Mouse (Mus musculus): ENCODE measurements at regions not wholly inside any gene's neighbourhood (a gene's known extent, or its start where the extent isn't known, plus 50 kb on each side); places are given as distances from the start of the nearest gene placed in this dataset.

DNA sequence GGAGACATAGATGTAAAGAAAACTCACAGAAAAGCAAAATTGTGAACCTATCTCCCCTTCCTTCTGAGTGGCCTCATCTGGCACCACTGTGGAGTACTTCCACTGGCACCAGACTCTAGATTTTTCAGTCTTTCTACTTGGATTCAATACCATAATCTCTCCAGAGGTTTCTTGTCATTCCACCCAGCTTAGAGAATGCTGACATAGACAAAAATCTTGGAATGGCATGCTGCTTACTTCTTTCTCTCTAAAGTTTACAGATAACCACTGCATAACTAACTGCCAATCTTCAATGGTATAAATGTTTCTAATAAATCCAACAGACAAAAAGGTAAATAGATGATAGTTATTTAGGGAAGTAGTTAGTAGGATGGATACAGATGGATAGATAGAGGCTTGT is 589.6 kb upstream of the Vrk2 start:
- Histone ChIP-seq H3K9me3 (replicated peaks; ENCODE audit: control insufficient read depth, insufficient read depth, low read length, poor library complexity, severe bottlenecking) (no peaks in the 10 kb centered on the region), H3K9ac (ENCODE audit: low read depth, poor library complexity, severe bottlenecking) (no peak overlapping the region), H3K27ac (ENCODE audit: insufficient read depth, low read length) (no peak overlapping the region), H3K4me3 (ENCODE audit: low read depth, low read length) (no peak overlapping the region), H3K36me3 (ENCODE audit: control insufficient read depth, insufficient read depth, low read length, poor library complexity, severe bottlenecking) (no peaks in the 10 kb centered on the region), H3K27me3 (ENCODE audit: control insufficient read depth, insufficient read depth, low read length, poor library complexity, severe bottlenecking) (no peaks in the 10 kb centered on the region), H3K4me1 (ENCODE audit: control insufficient read depth, insufficient read depth, low read length) (no peaks in the 10 kb centered on the region)
- no peak for TF ChIP-seq CTCF (IDR thresholded peaks at IDR 0.05; ENCODE audit: low read depth, low read length)
- no peak for TF ChIP-seq POLR2A (IDR thresholded peaks at IDR 0.05; ENCODE audit: insufficient read depth, low read length)
- no peak for TF ChIP-seq EP300 (IDR thresholded peaks at IDR 0.05; ENCODE audit: insufficient read depth, low read depth, low read length)

- no peak overlapping the region for H3K27ac ChIP-seq (ENCODE audit: insufficient read depth, low read length)
- no peaks in the 10 kb centered on the region for H3K27me3 ChIP-seq (ENCODE audit: control insufficient read depth, insufficient read depth, low read length, poor library complexity, severe bottlenecking)
- H3K9me3 ChIP-seq (replicated peaks; ENCODE audit: control insufficient read depth, insufficient read depth, low read length, poor library complexity, severe bottlenecking): no peaks in the 10 kb centered on the region
- no peak overlapping the region for H3K4me3 ChIP-seq (ENCODE audit: low read depth, low read length)
- no peaks in the 10 kb centered on the region for H3K36me3 ChIP-seq (ENCODE audit: control insufficient read depth, insufficient read depth, low read length, poor library complexity, severe bottlenecking)
- H3K4me1 ChIP-seq (ENCODE audit: control insufficient read depth, insufficient read depth, low read length): no peaks in the 10 kb centered on the region
- TF ChIP-seq CTCF (IDR thresholded peaks at IDR 0.05; ENCODE audit: low read depth, low read length) (no peak), EP300 (IDR thresholded peaks at IDR 0.05; ENCODE audit: insufficient read depth, low read depth, low read length) (no peak), POLR2A (IDR thresholded peaks at IDR 0.05; ENCODE audit: insufficient read depth, low read length) (no peak)
- H3K9ac ChIP-seq (ENCODE audit: low read depth, poor library complexity, severe bottlenecking): no peak overlapping the region
Measured at GRCm38 (mm10) chr11:27160411-27160810, 566.6 kb upstream of the Vrk2 start.

Data from ES-Bruce4 (cell line).